Mouse (Mus musculus) neural tube, embryonic 11.5 days (tissue): ENCODE measurements around the gene Gng4. TPM values are rescaled to one million over a fixed set of nuclear protein-coding genes. Genes with fewer than 3 reads are reported as not detected.

Experiments used
- ATAC-seq: fragments of 200-750 bp; cut with Nextera tagmentation; 2 replicates; pipeline ENCODE4 v1.8.0; 2017; ENCODE audit warnings: moderate number of reproducible peaks, mild to moderate bottlenecking, moderate TSS enrichment, moderate library complexity; ENCODE audit not compliant: insufficient read depth, low FRiP score, low TSS enrichment
- DNase-seq: peaks from one replicate; pipeline ENCODE4 v3.0.0-alpha.2; 2015; ENCODE audit warnings: low spot score
- H3K27ac ChIP-seq: fragments of 300-500 bp; sonication (generic); 2 replicates; pipeline ENCODE4 v1.5.1; 2014; ENCODE audit warnings: low read depth, mild to moderate bottlenecking, low read length
- H3K27me3 ChIP-seq: fragments of 300-500 bp; sonication (generic); 2 replicates; pipeline ENCODE4 v1.6.1; 2014; ENCODE audit warnings: mild to moderate bottlenecking, low read length, mixed read lengths; ENCODE audit not compliant: control insufficient read depth, insufficient read depth
- H3K36me3 ChIP-seq: fragments of 300-500 bp; sonication (generic); 2 replicates; pipeline ENCODE4 v1.6.1; 2014; ENCODE audit warnings: mild to moderate bottlenecking, low read length, moderate library complexity, mixed read lengths; ENCODE audit not compliant: control insufficient read depth, insufficient read depth
- H3K4me1 ChIP-seq: fragments of 300-500 bp; sonication (generic); 2 replicates; pipeline ENCODE4 v1.6.1; 2014; ENCODE audit warnings: low read length, mixed read lengths; ENCODE audit not compliant: control insufficient read depth, insufficient read depth
- H3K4me2 ChIP-seq: fragments of 300-500 bp; sonication (generic); 2 replicates; pipeline ENCODE4 v1.6.1; 2014; ENCODE audit warnings: low read depth, mild to moderate bottlenecking, moderate library complexity
- H3K4me3 ChIP-seq: fragments of 300-500 bp; sonication (generic); 2 replicates; pipeline ENCODE4 v1.5.1; 2014; ENCODE audit warnings: low read depth, low read length
- H3K9ac ChIP-seq: fragments of 300-500 bp; sonication (generic); 2 replicates; pipeline ENCODE4 v1.6.1; 2014; ENCODE audit warnings: mild to moderate bottlenecking, low read length
- H3K9me3 ChIP-seq: fragments of 300-500 bp; sonication (generic); 2 replicates; pipeline ENCODE4 v1.6.1; 2016; ENCODE audit warnings: low read length; ENCODE audit not compliant: control insufficient read depth
- WGBS: fragments of 180-500 bp; shearing (Covaris S2); extraction: QIAGEN DNeasy Blood & Tissue Kit; methylation state at CpG from one replicate; pipeline ENCODE4 v1.1.7; 2014; 5-methylcytosine and 5-hydroxymethylcytosine counted together
- polyA plus RNA-seq: library from polyadenylated mRNA; unstranded; fragments of >200 nt; fragmentation: Nextera tagmentation; extraction: Ambion mirVana; gene quantifications from 2 replicates; pipeline ENCODE4 v1.2.1, GENCODE M21; 2014

The Gng4 gene
- polyA plus RNA-seq, 1 experiment from 2014 or later, result 3.2 TPM

GRCm38 (mm10) chr13:13828125-13828524, 44.3 kb downstream of the Gng4 start:
- no peaks in the 10 kb centered on the region for H3K4me1 ChIP-seq
- H3K36me3 ChIP-seq, result no peaks in the 10 kb centered on the region
- H3K9ac ChIP-seq, result no peak overlapping the region
- WGBS, result 33% methylated on average over 1 of the region's 1 CpGs
- H3K27me3 ChIP-seq, result no peaks in the 10 kb centered on the region
- H3K4me2 ChIP-seq, result no peak overlapping the region
- H3K27ac ChIP-seq, result no peak overlapping the region
- H3K4me3 ChIP-seq, result no peak overlapping the region
- no peaks in the 10 kb centered on the region for H3K9me3 ChIP-seq
- ATAC-seq, result no peak
- no peak for DNase-seq

GRCm38 (mm10) chr13:13830469-13831074, 46.7 kb downstream of the Gng4 start:
- Histone ChIP-seq H3K27ac (no peak overlapping the region), H3K36me3 (no peaks in the 10 kb centered on the region), H3K9ac (no peak overlapping the region), H3K4me3 (no peak overlapping the region), H3K4me2 (no peak overlapping the region), H3K9me3 (no peaks in the 10 kb centered on the region), H3K27me3 (no peaks in the 10 kb centered on the region), H3K4me1 (no peaks in the 10 kb centered on the region)
- 23% methylated on average over 4 of the region's 4 CpGs for WGBS
- ATAC-seq (no peak), DNase-seq (no peak)

- H3K9ac ChIP-seq, result no peak overlapping the region
- H3K4me2 ChIP-seq, result no peak overlapping the region
- WGBS, result 64% methylated on average over 2 of the region's 2 CpGs
- H3K4me1 ChIP-seq, result no peaks in the 10 kb centered on the region
- DNase-seq (no peak), ATAC-seq (no peak)
- peaks cover 4% of the 10 kb centered on the region for H3K9me3 ChIP-seq
- H3K36me3 ChIP-seq, result no peaks in the 10 kb centered on the region
- no peak overlapping the region for H3K27ac ChIP-seq
- no peak overlapping the region for H3K4me3 ChIP-seq
- no peaks in the 10 kb centered on the region for H3K27me3 ChIP-seq
Measured at GRCm38 (mm10) chr13:13835180-13835579, 51.3 kb downstream of the Gng4 start.

GRCm38 (mm10) chr13:13845021-13845420, 61.2 kb downstream of the Gng4 start:
- ATAC-seq, result no peak
- WGBS, result 43% methylated on average over 4 of the region's 4 CpGs

GRCm38 (mm10) chr13:13847075-13847599, 63.3 kb downstream of the Gng4 start:
- Histone ChIP-seq H3K9ac (no peak overlapping the region), H3K27ac (no peak overlapping the region), H3K4me3 (no peak overlapping the region), H3K4me2 (no peak overlapping the region), H3K36me3 (no peaks in the 10 kb centered on the region), H3K4me1 (no peaks in the 10 kb centered on the region), H3K9me3 (no peaks in the 10 kb centered on the region), H3K27me3 (no peaks in the 10 kb centered on the region)
- no peak for ATAC-seq
- no peak for DNase-seq
- 89% methylated on average over 3 of the region's 3 CpGs for WGBS

More at GRCm38 (mm10) chr13:13845021-13845420, 61.2 kb downstream of the Gng4 start:
- Histone ChIP-seq H3K9ac (no peak overlapping the region), H3K27me3 (no peaks in the 10 kb centered on the region), H3K36me3 (no peaks in the 10 kb centered on the region), H3K4me1 (no peaks in the 10 kb centered on the region), H3K9me3 (no peaks in the 10 kb centered on the region), H3K27ac (no peak overlapping the region), H3K4me3 (no peak overlapping the region), H3K4me2 (no peak overlapping the region)
- DNase-seq, result no peak

- no peaks in the 10 kb centered on the region for H3K4me1 ChIP-seq
- ATAC-seq, result no peak
Measured at GRCm38 (mm10) chr13:13857190-13857589, 73.3 kb downstream of the Gng4 start.

GRCm38 (mm10) chr13:13862346-13862745, 78.5 kb downstream of the Gng4 start:
- DNase-seq (no peak), ATAC-seq (0 out of 2 replicates have a peak, but pooled peaks have one; percentile 38)
- 48% methylated on average over 11 of the region's 11 CpGs for WGBS
- Histone ChIP-seq H3K4me2 (no peak overlapping the region), H3K27ac (no peak overlapping the region), H3K36me3 (no peaks in the 10 kb centered on the region), H3K4me3 (no peak overlapping the region), H3K27me3 (no peaks in the 10 kb centered on the region), H3K9me3 (no peaks in the 10 kb centered on the region), H3K9ac (no peak overlapping the region), H3K4me1 (no peaks in the 10 kb centered on the region)

More at GRCm38 (mm10) chr13:13857190-13857589, 73.3 kb downstream of the Gng4 start:
- no peaks in the 10 kb centered on the region for H3K36me3 ChIP-seq
- WGBS, result 42% methylated on average over 4 of the region's 4 CpGs
- no peak overlapping the region for H3K27ac ChIP-seq
- no peak for DNase-seq
- H3K9me3 ChIP-seq, result no peaks in the 10 kb centered on the region
- no peak overlapping the region for H3K4me3 ChIP-seq
- no peaks in the 10 kb centered on the region for H3K27me3 ChIP-seq
- H3K4me2 ChIP-seq, result no peak overlapping the region
- H3K9ac ChIP-seq, result no peak overlapping the region

- Histone ChIP-seq H3K9me3 (no peaks in the 10 kb centered on the region), H3K9ac (no peak overlapping the region), H3K4me3 (no peak overlapping the region), H3K4me1 (no peaks in the 10 kb centered on the region), H3K4me2 (no peak overlapping the region), H3K27me3 (no peaks in the 10 kb centered on the region), H3K27ac (no peak overlapping the region), H3K36me3 (no peaks in the 10 kb centered on the region)
- ATAC-seq, result no peak
- DNase-seq, result no peak
- 49% methylated on average over 6 of the region's 6 CpGs for WGBS
Measured at GRCm38 (mm10) chr13:13862941-13863340, 79.1 kb downstream of the Gng4 start.

GRCm38 (mm10) chr13:13866339-13866738, 82.5 kb downstream of the Gng4 start:
- DNase-seq (no peak), ATAC-seq (no peak)
- Histone ChIP-seq H3K4me1 (no peaks in the 10 kb centered on the region), H3K27me3 (no peaks in the 10 kb centered on the region), H3K9ac (no peak overlapping the region), H3K4me3 (no peak overlapping the region), H3K9me3 (no peaks in the 10 kb centered on the region), H3K27ac (no peak overlapping the region), H3K36me3 (no peaks in the 10 kb centered on the region), H3K4me2 (no peak overlapping the region)
- 94% methylated on average over 2 of the region's 2 CpGs for WGBS
